Mouse (Mus musculus) lung, postnatal 0 days (tissue): ENCODE measurements around the gene Shld2. TPM values are rescaled to one million over a fixed set of nuclear protein-coding genes. Genes with fewer than 3 reads are reported as not detected.

Experiments used
- ATAC-seq: fragments of 200-750 bp; cut with Nextera tagmentation; 2 replicates; pipeline ENCODE4 v1.8.0; 2017; ENCODE audit warnings: moderate library complexity
- DNase-seq: peaks from one replicate; pipeline ENCODE4 v3.0.0-alpha.2; 2016; ENCODE audit warnings: low spot score
- H3K27ac ChIP-seq: fragments of 300-500 bp; sonication (generic); 2 replicates; pipeline ENCODE4 v1.5.1; 2014; ENCODE audit warnings: antibody characterized with exemption, mild to moderate bottlenecking, low read length, mixed read lengths
- H3K27me3 ChIP-seq: fragments of 300-500 bp; sonication (generic); replicated peaks from 2 replicates; pipeline ENCODE4 v1.6.1; 2014; ENCODE audit warnings: low read length, mixed read lengths; ENCODE audit not compliant: insufficient read depth
- H3K36me3 ChIP-seq: fragments of 300-500 bp; sonication (generic); 2 replicates; pipeline ENCODE4 v1.6.1; 2014; ENCODE audit warnings: low read length, mixed read lengths; ENCODE audit not compliant: insufficient read depth
- H3K4me1 ChIP-seq: fragments of 300-500 bp; sonication (generic); 2 replicates; pipeline ENCODE4 v1.6.1; 2014; ENCODE audit warnings: antibody characterized with exemption, low read depth, low read length, mixed read lengths; ENCODE audit not compliant: insufficient read depth
- H3K4me2 ChIP-seq: fragments of 300-500 bp; sonication (generic); replicated peaks from 2 replicates; pipeline ENCODE4 v1.6.1; 2014; ENCODE audit warnings: low read depth, mild to moderate bottlenecking, low read length, moderate library complexity, mixed read lengths
- H3K4me3 ChIP-seq: fragments of 300-500 bp; sonication (generic); 2 replicates; pipeline ENCODE4 v1.5.1; 2014; ENCODE audit warnings: low read depth, low read length
- H3K9ac ChIP-seq: fragments of 300-500 bp; sonication (generic); replicated peaks from 2 replicates; pipeline ENCODE4 v1.6.1; 2014; ENCODE audit warnings: low read depth, mild to moderate bottlenecking
- H3K9me3 ChIP-seq: fragments of 300-500 bp; sonication (generic); 2 replicates; pipeline ENCODE4 v1.6.1; 2016; ENCODE audit warnings: low read length, mixed read lengths
- CTCF ChIP-seq: IDR thresholded peaks from 2 replicates; pipeline ENCODE4 v1.5.1; 2016; ENCODE audit warnings: antibody characterized with exemption, mild to moderate bottlenecking
- EP300 ChIP-seq: IDR thresholded peaks from 2 replicates; pipeline ENCODE4 v1.6.1; 2016; ENCODE audit warnings: antibody characterized with exemption, mild to moderate bottlenecking, control low read depth
- WGBS: fragments of 180-500 bp; shearing (Covaris S2); extraction: QIAGEN DNeasy Blood & Tissue Kit; methylation state at CpG from one replicate; pipeline ENCODE4 v1.1.7; 2014; 5-methylcytosine and 5-hydroxymethylcytosine counted together
- polyA plus RNA-seq: library from polyadenylated mRNA; unstranded; fragments of >200 nt; fragmentation: Nextera tagmentation; extraction: Ambion mirVana; gene quantifications from 2 replicates; pipeline ENCODE4 v1.2.1, GENCODE M21; 2015

The Shld2 gene
- polyA plus RNA-seq, 1 experiment from 2014 or later: 7.5 TPM

GRCm38 (mm10) chr14:34313612-34314011 is 3.3 kb upstream of the Shld2 start:
- DNase-seq (no peak), ATAC-seq (no peak)
- Histone ChIP-seq H3K9me3 (no peaks in the 10 kb centered on the region), H3K4me2 (no peak overlapping the region), H3K27ac (no peak overlapping the region), H3K4me3 (no peak overlapping the region), H3K36me3 (no peaks in the 10 kb centered on the region), H3K9ac (no peak overlapping the region), H3K27me3 (no peaks in the 10 kb centered on the region), H3K4me1 (peaks cover 5% of the 10 kb centered on the region; the same call in 1 of the 2 replicates)
- 60% methylated on average over 3 of the region's 3 CpGs for WGBS
- TF ChIP-seq EP300 (no peak), CTCF (no peak)

- Histone ChIP-seq H3K9ac (no peak overlapping the region), H3K27ac (no peak overlapping the region), H3K27me3 (no peaks in the 10 kb centered on the region), H3K4me1 (peaks cover 5% of the 10 kb centered on the region; the same call in 1 of the 2 replicates), H3K4me2 (peak overlapping the region; percentile 65), H3K36me3 (no peaks in the 10 kb centered on the region), H3K9me3 (no peaks in the 10 kb centered on the region), H3K4me3 (peak overlapping the region; percentile 78)
- WGBS: 21% methylated on average over 5 of the region's 6 CpGs
- ATAC-seq (no peak), DNase-seq (peak; percentile 11)
- TF ChIP-seq CTCF (no peak), EP300 (no peak)
Measured at GRCm38 (mm10) chr14:34312339-34313048, 2.2 kb upstream of the Shld2 start.

GRCm38 (mm10) chr14:34311691-34312090 is 1.4 kb upstream of the Shld2 start:
- Histone ChIP-seq H3K4me2 (peak overlapping the region; percentile 65), H3K36me3 (no peaks in the 10 kb centered on the region), H3K4me3 (peak overlapping the region; percentile 78), H3K4me1 (peaks cover 5% of the 10 kb centered on the region; the same call in 1 of the 2 replicates), H3K27me3 (no peaks in the 10 kb centered on the region), H3K27ac (peak overlapping the region; percentile 94), H3K9ac (peak overlapping the region; percentile 83), H3K9me3 (no peaks in the 10 kb centered on the region)
- peak; percentile 25 for DNase-seq
- TF ChIP-seq EP300 (no peak), CTCF (no peak)
- WGBS: 3% methylated on average over 4 of the region's 4 CpGs
- no peak for ATAC-seq

GRCm38 (mm10) chr14:34311021-34311631 is 833 bp upstream of the Shld2 start:
- Histone ChIP-seq H3K36me3 (no peaks in the 10 kb centered on the region), H3K4me1 (peaks cover 5% of the 10 kb centered on the region; the same call in 1 of the 2 replicates), H3K9ac (peak overlapping the region; percentile 83), H3K27me3 (no peaks in the 10 kb centered on the region), H3K9me3 (no peaks in the 10 kb centered on the region), H3K27ac (peak overlapping the region; percentile 94), H3K4me2 (peak overlapping the region; percentile 65), H3K4me3 (peak overlapping the region; percentile 78)
- DNase-seq: peak; percentile 64
- TF ChIP-seq EP300: no peak
- TF ChIP-seq CTCF: no peak
- 2% methylated on average over 38 of the region's 47 CpGs for WGBS
- peak; percentile 13 for ATAC-seq

- Histone ChIP-seq H3K36me3 (no peaks in the 10 kb centered on the region), H3K4me2 (peak overlapping the region; percentile 65), H3K9me3 (no peaks in the 10 kb centered on the region), H3K27ac (peak overlapping the region; percentile 94), H3K27me3 (no peaks in the 10 kb centered on the region), H3K4me3 (peak overlapping the region; percentile 78), H3K4me1 (peaks cover 2% of the 10 kb centered on the region; the same call in 1 of the 2 replicates), H3K9ac (peak overlapping the region; percentile 64)
- no peak for ATAC-seq
- no peak for DNase-seq
- WGBS: 2% methylated on average over 5 of the region's 5 CpGs
- TF ChIP-seq EP300 (no peak), CTCF (no peak)
Measured at GRCm38 (mm10) chr14:34309907-34310233, 423 bp downstream of the Shld2 start.

GRCm38 (mm10) chr14:34309266-34309665 is 1.0 kb downstream of the Shld2 start:
- H3K9ac ChIP-seq: no peak overlapping the region
- TF ChIP-seq EP300: no peak
- TF ChIP-seq CTCF: no peak
- no peaks in the 10 kb centered on the region for H3K9me3 ChIP-seq
- ATAC-seq (no peak), DNase-seq (no peak)
- H3K4me3 ChIP-seq: no peak overlapping the region
- no peak overlapping the region for H3K4me2 ChIP-seq
- no peaks in the 10 kb centered on the region for H3K36me3 ChIP-seq
- no peaks in the 10 kb centered on the region for H3K27me3 ChIP-seq
- 85% methylated on average over 4 of the region's 4 CpGs for WGBS
- no peaks in the 10 kb centered on the region; the same call in 1 of the 2 replicates for H3K4me1 ChIP-seq
- H3K27ac ChIP-seq: no peak overlapping the region
